Mouse (Mus musculus) layer of hippocampus, adult 2 months (tissue): ENCODE data around the gene Impdh1. TPM values are rescaled to one million over a fixed set of nuclear protein-coding genes. Genes with fewer than 3 reads are reported as not detected.
A peak's percentile ranks its signal among the peaks of the same experiment; 100 is the strongest.

ENCODE experiments used
- DNase-seq, 2 experiments: peaks; one replicate each; pipeline ENCODE4 v3.0.0; 2022; ENCODE audit warnings: low spot score in 2 of 2
- H3K27ac ChIP-seq: fragments of 200-600 bp; 2 replicates; pipeline ENCODE4 v1.8.1; 2022
- H3K4me3 ChIP-seq: fragments of 200-600 bp; 2 replicates; pipeline ENCODE4 v1.8.1; 2022; ENCODE audit warnings: mild to moderate bottlenecking
- CTCF ChIP-seq: fragments of 200-600 bp; conservative IDR thresholded peaks from 2 replicates; pipeline ENCODE4 v1.8.1; 2022; ENCODE audit warnings: antibody characterized with exemption, mild to moderate bottlenecking, moderate library complexity
- total RNA-seq, 2 experiments: library from RNA; stranded (reverse); gene quantifications; 2 replicates each; pipeline ENCODE4 v1.2.3; 2021

Impdh1 gene
- total RNA-seq, 2 experiments from 2014 or later, result 40.7 to 47.5 TPM

DNA sequence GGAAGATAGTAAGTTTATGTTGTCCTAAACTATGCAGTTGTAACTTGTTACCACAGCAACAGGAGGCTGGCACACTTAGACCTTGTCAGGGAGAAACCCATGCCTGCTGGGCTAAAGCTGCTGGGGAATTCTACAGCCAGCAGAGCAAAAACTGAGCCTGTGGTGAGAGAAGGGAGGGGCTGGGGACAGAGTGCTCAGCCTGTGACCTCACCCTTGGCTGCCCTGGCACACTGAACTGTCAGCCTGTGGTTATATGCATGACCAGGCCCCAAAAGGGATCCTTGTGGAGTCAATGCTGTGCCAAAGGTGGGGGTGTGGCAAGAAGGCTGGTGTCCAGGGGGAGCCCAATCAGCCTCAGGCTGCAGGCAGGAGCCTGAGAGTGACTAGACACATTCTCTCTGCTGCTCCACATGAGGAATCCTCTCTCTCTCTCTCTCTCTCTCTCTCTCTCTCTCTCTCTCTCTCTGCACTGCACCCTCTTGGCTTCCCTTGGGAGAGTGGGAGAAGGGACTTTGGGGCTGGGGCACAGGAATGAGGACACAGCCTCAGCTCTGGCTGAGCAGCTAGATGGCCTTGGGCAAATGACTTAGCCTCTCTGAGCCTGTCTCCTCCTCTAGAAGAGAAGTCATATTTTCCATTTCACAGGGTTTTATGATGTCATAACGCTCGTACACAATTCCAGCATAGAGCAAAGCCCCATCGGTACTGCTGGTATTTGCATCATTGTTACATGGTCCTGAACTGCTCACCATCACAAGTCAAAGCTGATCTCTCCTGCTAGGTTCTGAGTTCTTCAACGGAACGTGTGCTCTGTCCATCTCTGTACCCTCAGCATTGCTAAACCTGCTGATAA lies 20.1 kb downstream of the Impdh1 start:
- DNase-seq, result peak in 1 of 2 experiments; percentile 3
- Histone ChIP-seq H3K27ac (no peak overlapping the region), H3K4me3 (no peak overlapping the region)
- TF ChIP-seq CTCF, result no peak

DNA sequence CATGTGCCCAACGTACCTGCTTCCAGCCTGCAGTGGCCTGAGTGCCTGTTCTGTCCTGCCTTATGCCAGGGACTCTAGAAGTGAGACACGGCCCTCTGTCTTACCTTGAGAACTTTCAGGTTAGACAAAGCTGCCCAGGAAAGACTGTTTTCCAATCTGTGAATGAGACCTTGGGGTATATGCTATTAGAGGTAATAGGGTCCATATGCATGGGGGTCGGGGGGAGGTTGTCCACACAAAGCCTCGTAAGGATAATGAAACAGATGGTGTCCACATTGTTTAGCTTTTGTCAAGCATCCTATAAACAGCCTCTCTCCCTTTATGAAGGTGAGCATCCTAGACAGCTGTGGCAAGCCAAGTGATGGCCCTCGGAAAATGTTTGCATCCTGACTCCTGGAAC lies 21.0 kb downstream of the Impdh1 start:
- DNase-seq, result peak in 1 of 2 experiments; percentile 2
- H3K27ac ChIP-seq, result no peak overlapping the region
- no peak overlapping the region for H3K4me3 ChIP-seq
- TF ChIP-seq CTCF, result no peak

DNA sequence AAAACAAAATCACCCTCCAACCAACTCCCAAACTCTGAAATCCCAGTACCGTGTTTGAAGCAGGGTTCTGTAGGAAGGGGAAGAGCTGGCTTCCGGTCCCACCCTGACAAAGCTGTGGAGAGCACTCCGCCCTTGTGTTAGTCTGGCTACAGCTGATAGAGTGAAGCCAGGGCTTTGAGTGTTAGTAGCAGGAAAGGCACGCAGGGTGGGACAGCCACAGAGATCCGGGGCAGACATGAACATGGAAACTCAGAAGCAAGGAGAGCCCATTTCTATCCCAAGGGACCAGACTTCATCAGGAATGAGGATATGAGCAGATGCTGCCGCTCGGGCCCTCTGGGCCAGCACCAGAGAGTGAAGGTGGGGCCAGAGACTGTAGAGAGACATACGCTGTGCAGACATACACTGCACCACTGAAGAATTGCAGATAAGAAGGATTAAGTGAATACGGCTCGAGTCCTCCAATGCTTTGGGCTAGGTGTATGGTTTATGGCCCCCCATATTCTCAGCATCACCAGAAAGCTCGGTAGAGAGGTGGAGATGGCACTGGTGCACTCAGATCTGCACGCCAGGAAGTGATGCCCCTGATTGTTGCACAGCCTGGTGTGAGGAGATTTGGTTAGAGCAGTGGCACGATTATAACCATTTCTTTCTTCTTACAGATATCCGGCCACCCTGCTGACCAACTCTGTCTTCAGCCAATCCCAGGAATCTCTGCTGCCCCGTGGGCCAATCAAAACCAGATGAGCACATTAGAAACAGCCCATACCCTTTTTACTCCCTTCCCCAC lies 22.0 kb downstream of the Impdh1 start:
- Histone ChIP-seq H3K27ac (no peak overlapping the region), H3K4me3 (no peak overlapping the region)
- no peak for DNase-seq
- no peak for TF ChIP-seq CTCF

DNA sequence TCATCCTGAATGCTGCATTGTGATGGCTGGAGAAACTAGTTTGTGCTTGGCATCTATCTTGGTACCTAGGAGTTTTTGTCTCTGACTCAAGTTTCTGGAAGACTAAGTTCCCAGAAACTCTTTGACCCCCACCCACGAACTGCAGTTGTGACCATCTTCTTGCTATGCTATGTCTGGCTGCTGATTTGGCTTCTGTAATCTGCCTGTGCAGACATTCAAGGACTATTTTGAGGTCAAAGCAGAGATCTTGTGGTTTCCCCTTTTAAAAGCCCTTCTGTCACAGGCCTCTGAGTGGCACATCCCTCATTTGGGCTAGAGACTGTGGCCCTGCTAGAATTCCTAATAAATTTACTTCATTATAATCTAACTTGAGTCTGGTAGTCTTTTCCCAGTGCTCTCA lies 28.2 kb downstream of the Impdh1 start:
- Histone ChIP-seq H3K4me3 (no peak overlapping the region), H3K27ac (no peak overlapping the region)
- no peak for TF ChIP-seq CTCF
- no peak for DNase-seq

DNA sequence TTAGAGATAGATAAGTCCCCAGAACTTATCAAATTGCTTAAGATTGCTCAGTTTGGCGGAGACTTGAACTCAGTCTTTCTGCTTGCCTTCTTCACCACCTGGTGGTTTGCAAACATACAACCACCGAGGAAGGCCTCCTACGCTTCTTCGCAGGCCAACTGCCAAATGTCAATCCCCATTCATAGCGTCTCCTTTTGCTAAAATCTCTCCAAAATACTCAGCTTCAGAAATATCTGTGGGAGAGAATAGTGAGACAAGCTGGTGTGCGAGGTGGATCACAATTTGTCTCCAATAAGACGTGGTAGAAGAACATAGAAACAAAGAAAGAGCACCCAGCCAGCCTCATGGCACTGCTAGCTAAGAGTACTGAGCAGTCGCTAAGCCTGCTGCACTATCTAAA lies 36.3 kb downstream of the Impdh1 start:
- TF ChIP-seq CTCF, result 0 out of 2 replicates have a peak, but pooled peaks have one; percentile 19
- Histone ChIP-seq H3K27ac (peak overlapping the region; percentile 86; the same call in 1 of the 2 replicates), H3K4me3 (peak overlapping the region; percentile 67)
- DNase-seq, result peak; percentile 68 to 80

DNA sequence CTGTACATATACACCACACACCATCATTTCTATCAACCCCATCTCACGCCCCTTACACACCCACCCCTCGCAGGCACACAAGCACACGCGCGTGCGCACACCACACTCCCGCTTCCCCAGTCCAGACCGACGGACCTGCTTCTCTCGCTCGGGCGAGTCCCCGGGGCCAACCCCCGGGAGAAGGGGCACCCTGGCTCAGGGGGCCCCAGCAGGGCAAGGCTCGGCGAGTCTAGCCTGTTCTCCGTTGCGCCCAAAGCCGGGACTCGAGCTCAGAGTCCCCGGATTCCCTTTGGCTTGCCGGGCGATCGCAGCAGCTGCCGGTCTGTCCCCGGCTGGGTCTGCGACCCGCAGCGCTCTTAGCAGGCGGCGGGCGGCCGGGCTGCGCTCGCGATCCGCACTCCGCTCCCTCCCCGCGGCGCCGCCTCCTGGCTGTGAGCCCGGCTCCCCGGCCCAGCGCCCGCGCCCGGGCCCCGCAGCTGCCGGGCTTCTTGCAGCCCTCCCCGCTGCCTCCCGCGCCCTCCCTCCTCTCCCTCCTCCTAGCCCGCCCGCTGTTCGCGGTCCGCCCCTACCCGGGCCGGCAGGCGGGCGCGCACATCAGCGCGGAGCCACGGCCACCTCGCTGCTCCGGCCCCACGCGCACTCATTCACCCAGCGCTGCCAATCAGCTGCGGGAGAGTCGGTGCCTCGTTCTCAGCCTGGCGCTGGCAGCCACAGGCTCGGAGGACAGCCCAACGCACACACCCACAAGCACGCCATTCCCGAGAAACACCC lies 37.1 kb downstream of the Impdh1 start, which contains the start of gene Prrt4:
Gene Prrt4, minus strand, starts transcription at position 697 of the 771 bp plus-strand sequence.
- Histone ChIP-seq H3K27ac (peak within 1 kb of the TSS; percentile 86), H3K4me3 (peak within 1 kb of the TSS; percentile 67)
- no peak for TF ChIP-seq CTCF
- DNase-seq, result peak; percentile 58 to 65

DNA sequence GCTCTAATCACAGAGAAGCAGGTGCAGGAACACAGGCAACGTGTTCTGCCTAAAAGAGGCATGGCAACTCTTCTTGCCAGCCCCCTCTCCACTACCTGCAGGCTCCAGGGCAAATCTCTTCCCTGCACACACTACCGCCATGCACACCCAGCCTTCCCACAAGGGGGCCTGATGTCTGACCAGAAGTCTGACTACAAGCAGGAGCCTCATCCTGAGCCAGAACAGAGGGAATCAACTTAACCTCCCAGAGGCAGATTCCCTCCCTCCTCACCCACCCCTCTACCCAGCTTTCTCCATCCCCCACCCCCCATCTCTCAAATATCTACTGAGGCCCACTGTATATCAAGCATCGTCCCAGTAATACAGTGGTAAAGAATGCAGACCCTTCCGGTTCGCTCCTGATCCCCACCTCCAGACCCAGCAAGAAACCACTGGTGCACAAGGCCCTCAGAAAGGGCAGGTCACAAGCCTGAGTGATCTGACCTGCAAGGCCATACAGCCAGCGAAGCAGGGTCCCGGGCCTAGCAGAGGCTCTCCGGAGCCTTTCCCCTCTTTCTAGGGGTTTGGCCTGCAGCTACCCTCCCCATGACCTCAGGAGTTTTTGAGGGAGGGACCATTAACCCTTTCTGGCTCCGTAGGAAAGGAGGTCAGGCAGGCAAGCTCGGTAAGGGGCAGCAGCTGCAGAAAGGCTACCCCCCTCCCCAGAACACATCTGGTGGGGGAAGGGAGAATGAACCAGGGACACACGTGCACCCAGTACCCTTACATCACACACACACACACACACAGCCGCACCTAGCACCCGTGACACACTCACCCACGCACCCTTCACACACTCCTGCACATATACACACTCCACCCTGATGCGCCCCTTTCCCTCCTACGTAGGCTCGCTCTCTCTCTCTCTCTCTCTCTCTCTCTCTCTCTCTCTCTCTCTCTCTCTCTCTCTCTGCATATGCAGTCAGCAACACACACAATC lies 38.0 kb downstream of the Impdh1 start:
- Histone ChIP-seq H3K27ac (no peak overlapping the region), H3K4me3 (peak overlapping the region; percentile 67)
- TF ChIP-seq CTCF, result peak; percentile 45

DNA sequence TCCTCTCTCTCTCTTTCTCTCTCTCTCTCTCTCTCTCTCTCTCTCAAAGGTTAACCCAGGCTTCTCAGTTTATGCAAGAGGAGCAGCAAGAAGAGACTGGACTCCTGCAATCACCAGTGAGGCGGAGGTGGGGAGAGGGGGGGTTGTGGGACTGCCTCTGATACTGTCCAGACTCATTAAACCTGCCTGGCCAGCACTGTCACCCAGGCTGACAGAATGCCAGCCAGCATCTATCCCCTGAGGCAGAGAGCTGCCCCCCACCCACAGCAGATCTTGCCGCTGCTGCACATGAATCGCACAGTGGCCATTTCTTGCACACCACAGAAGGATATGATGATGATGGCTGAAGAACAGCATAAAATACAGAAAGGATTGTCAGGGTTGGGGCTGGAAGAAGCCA lies 41.1 kb downstream of the Impdh1 start:
- Histone ChIP-seq H3K4me3 (no peak overlapping the region), H3K27ac (no peak overlapping the region)
- DNase-seq, result no peak
- TF ChIP-seq CTCF, result no peak

More for the DNA sequence above, 38.0 kb downstream of the Impdh1 start:
- no peak for DNase-seq

DNA sequence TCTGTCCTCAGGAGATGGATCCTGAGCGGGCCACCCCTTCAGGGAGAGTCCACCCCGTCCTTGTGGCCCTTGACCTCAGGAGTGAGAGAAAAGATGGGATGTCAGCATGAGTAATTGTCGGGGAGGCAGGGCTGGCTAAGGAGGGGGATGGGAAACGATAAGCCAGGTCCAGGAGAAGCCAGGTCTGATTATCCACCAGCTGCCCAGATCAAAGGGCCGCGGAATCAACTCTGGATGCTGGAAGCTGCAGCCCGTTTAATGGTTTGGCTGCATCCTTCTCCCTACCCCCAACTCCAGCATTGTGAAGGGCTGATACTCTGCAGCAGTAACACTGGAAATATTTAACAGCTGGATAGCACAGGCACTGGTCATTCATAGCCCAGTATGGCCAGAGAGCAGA lies 41.8 kb downstream of the Impdh1 start:
- no peak for TF ChIP-seq CTCF
- Histone ChIP-seq H3K27ac (no peak overlapping the region), H3K4me3 (no peak overlapping the region)
- no peak for DNase-seq

DNA sequence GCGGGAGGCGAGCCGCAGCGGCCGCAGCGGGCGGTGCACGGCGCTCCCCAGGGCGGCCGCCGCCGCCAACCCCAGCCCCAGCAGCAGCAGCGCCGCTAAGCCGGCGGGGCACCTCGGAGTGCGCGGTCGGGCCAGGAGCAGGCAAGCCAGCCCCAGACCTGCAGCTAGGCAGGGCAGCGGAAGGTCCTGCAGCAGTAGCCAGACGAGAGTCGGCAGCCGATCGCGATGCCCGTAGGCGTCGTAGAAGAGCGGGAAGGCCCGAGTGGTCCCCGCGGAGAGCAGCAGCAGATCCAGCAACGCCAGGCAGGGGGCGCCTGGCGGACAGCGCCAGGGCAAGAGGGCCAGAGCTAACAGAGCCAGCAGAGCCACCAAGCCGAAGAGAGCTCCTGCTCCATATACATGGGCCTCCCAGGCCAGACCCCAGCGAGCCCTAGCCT lies 45.2 kb downstream of the Impdh1 start:
- peak overlapping the region; percentile 52 for H3K27ac ChIP-seq
- H3K4me3 ChIP-seq, result peak overlapping the region; percentile 64
- TF ChIP-seq CTCF, result peak; percentile 96
- DNase-seq, result peak; percentile 34 to 71

DNA sequence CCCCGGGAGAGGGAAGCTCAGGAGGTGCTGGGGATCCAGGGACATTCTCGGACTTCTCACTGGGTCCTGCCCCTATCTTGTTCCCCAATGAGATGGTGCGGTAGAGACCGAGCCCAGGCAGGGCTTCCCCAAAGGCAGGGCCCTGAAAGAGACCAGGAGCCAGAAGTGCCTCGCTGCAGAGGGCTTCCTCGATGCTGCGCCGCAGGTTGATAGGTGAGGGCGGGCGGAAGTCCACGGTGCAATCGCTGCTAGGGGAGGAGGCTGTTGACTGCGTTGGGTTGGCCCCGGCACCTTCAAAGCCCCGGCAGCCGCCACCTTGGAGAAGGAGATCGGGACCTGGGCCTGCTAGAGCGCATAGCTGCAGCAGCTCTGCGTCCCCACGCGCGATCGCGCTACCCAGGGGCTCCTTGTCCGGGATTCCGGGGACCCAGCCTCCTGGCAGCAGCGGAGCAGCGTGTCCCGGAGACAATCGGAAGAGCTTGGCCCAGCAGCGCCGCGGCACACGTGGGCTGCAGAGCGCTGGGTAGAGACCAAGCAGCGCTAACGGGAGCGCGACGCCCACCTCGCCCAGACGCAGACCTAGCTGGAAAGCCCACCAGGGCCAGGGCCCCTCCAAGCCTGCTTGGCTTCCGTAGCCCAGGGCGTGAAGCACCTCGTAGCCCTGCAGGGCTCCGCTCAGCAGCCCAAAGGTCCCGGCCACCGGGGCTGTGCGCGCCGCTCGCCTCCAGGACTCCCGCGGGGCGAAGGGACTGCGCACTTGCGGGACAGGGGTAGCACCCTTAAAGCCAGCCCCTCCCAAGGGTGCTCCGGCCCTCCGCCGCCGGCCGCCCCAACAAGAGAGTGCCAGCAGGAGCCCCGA lies 45.9 kb downstream of the Impdh1 start:
- peak overlapping the region; percentile 64 for H3K4me3 ChIP-seq
- no peak for DNase-seq
- peak overlapping the region; percentile 52 for H3K27ac ChIP-seq
- no peak for TF ChIP-seq CTCF
